Mouse (Mus musculus) urinary bladder, postnatal 36 days (tissue): ENCODE results near the gene Arih1.

Experiments
- DNase-seq, 2 experiments: peaks; one replicate each; pipeline ENCODE4 v3.0.0; 2022; ENCODE audit warnings: low spot score in 2 of 2, mixed read lengths in 1 of 2

Arih1 gene

DNA sequence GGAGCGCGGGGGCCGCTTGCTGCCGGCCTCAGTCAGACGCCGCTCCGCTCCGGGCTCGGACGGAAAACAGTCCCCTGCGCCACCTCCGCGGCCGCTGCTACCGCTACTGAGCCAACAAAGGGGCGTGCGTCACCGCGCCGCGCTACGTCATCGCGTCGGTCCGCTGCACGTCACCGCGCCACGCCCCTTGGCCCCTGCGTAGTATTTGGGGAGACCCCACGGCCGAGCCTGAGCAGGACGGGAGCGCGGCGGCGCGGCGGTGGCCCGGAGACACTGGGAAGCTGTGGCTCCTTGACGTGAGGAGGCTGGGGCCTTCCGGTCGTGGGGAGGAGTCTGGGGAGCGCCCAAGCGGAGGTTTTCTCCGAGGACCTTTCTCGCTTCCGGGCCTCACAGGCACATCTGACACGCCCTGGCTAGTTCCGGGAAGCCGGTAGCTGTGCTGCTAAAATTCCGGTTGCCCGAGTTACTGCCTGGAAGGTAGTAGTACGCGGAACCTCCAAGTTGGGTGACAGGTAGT is at the start of gene Arih1:
TSS of gene Arih1 (minus strand) at position 70 of the 517 bp plus-strand sequence.
- DNase-seq = peak; percentile 98 to 99

DNA sequence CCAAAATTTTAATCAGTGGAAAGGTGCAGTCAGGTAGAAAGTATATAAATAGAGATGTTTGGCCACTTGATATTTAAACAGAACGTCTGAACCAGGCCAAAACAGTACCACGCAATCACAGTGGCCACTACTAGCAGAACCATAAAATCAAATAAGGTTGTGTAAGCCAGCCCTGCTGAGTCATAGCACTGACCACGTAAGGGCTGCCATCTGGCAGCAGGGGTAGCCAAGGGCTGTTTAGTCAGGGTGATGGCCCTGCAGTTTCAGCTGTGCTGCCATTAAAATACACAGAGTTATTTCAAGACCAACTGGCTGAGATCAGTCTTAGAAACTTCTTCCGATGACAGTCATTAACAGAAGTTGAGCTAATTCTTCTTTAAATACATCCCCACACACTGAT is 47.5 kb upstream of the Arih1 start:
- peak; percentile 38 to 69 for DNase-seq

DNA sequence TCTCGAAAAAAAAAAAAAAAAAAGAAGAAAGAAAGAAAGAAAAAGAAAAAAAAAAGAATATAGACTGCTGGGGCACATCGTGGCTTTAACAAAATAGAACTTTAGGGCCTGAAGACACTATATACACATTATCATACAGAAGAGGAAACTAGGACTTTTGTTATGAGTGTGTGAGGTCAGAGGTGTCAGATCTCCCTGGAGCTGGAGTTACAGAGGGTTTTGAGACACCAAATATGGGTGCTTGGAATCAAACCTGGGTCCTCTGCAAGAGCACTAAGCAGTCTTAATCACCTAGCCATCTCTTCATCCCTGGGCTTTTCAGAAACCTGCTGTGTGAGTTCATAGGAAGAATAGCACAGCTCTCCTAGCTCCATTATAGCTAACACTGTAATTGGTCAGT is 47.0 kb upstream of the Arih1 start:
- DNase-seq = no peak

DNA sequence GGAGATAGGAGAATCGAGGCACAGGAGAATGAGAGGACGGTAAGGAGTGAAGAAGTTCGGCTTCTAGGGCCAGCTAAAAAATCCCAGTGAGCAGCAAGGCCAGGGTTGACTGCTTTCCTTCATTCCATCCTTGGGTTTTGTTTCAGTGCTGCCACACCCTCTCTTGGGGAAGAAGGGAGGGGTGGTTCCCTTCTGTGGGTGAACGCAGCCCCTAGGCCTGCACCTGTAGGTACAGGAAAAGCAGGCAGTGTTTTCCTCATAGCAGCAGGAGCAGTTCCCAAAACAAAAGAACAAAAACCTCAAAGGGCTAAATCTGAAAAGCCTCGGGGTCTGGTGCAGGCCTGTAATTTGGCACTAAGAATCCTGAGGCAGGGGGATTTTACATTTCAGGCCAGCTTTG is 45.2 kb upstream of the Arih1 start:
- DNase-seq = no peak

DNA sequence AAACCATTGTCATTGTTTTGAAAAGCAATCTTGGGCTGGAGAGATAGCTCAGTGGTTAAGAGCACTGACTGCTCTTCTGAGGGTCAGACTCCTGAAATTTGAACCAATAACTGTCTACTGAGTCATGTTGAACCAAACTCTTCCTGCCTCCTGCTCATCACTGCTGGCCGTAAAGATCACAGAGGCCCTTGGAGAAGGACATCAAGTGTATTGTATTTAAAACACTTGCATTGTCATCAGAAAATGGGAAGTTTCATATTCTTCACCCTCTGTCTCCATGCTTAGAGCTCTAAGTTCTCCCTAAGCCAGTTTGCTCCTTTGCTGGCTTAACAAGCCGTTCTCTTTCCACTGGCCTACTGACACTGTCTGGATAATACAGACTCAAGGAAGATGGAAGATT is 41.9 kb upstream of the Arih1 start:
- no peak for DNase-seq

DNA sequence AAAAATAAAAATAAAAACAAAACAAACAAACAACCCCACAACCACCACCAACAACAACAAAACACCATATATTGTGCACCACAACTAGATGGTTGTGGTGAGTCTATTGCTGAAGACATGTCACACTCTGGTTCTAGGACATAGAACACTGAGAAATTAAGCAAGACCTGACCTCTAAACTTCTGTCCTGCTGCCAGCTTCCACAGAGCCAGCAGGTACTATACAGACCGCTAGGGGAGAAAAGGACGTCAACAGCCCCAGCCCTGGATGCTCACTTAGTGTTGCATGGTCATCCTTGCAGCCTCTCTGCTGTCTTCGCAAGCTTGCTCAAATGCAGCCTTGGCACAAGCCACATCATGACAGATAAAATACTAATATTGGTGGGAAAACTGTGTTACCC is 41.2 kb upstream of the Arih1 start:
- DNase-seq = no peak

DNA sequence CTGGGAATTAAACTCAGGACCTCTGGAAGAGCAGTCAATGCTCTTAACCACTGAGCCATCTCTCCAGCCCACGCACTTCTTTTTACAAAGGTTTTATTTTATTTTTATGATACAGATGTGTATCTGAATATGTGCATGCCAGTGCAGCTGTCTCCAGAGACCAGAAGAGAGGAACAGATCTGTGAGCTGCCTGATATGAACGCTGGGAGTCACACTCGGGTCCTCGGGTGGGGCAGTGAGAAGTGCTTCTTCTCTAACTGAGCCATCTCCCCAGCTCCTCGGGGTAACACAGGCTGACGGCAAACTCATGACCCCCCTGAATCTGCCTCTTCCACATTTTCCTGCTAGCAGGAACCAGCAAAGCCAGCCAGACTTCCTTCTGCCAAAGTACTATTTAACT is 40.3 kb upstream of the Arih1 start:
- DNase-seq = no peak

DNA sequence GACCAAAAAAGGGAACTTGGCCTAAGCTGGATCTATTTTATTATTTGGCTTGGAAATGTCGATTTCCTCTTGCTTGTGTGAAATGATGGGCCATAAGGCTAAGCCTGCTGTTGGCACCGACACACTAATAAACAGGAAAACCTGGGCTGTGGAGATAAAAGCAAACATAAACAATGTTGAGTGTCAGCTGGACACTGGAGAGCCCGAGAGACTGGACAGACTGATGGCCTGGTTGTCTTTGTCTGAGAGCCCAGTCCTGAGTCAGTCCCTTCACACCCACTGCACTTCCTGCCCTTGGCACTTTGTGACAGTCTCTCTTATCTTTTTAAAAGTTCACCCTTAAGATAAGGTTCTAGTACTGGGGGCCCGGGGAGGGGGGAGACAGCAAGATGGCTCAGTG is 36.5 kb upstream of the Arih1 start:
- no peak for DNase-seq

DNA sequence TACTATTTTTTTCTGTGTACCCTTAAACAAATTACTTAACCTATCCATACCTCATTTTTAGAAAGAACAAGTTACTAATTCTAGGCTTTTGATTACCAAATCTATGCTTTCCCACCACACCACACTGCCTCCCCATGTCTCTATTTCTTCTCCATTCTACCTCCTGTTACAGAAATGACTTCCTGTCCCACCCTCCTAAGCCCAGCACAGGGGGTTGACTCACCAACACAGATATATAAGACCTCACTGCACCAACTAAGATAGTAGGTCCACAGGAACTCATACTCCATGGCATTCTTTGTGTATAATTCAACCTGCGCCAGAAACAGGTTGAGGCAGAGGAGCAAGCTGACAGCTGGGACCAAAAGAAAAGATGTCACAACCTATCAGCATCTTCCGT is 33.0 kb upstream of the Arih1 start:
- DNase-seq = no peak

DNA sequence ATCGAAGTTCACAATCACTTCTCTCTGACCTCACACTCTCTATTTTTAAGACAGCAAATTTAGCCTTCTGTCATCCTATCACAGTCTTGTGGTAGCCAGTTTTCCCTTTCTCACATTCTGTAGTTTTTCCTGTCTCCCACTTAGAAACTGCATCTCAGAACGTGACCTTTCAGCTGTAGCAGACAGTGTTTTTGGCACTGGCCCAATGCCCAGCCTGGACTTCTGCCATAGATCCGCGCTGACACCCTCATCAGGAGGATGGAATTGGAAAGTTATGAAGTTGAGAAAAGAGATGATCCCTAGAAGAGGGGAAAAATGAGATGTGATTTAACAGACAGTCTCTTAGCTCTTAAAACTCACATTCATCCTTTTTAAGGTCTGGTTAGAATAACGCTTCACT is 32.6 kb upstream of the Arih1 start:
- DNase-seq = no peak

DNA sequence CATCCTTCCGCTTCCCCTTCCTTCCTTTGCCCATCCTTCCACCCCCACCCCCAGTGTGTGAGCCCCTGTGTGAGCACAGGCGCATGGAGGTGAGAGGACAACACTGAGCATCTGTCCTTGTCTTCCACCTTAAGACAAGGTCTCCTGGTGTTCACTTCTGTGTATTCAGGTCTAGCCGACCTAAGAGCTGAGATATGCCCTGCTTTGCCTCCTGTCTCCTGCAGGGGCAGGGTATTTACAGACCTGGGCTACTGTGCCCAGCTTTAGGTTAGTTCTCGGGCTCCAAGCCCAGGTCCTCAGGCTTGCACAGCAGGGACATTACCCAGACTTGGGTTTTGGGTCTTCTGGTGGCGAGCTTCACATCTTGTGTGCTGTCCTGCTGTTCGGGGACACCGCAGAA is 30.7 kb upstream of the Arih1 start:
- no peak for DNase-seq

DNA sequence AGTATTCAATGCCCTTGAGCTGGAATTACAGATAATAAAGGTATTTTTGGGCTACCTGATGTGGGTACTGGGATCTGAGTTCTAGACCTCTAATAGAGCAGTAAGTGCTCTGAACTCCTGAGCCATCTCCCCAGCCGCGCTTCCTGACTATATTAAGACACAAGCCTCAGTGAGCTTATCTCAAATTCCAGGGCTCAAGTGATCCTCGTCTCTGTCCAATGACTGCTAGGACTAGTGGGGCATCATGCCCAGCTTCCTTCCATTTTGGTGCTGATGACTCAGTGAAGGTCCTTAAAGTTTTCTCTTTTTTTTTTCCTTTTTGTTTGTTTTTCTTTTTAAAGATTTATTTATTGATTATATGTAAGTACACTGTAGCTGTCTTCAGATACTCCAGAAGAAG is 28.7 kb upstream of the Arih1 start:
- DNase-seq = no peak

DNA sequence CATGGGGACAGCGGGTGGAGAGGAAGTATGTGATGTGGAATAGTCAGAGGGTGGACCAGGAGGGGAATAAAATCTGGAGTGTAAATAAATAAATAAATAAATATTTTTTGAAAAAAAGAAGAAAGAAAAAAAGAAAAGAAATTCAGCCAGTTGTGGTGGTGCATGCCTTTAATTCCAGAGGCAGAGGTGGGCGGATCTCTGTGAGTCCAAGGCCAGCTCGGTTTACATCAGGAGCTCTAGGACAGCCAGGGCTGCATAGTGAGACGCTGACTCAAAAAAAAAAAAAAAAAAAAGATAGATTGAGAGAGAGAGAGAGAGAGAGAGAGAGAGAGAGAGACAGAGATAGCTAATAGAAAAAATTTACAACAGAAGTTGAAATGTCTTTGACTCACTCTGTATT is 26.0 kb upstream of the Arih1 start:
- DNase-seq = no peak

DNA sequence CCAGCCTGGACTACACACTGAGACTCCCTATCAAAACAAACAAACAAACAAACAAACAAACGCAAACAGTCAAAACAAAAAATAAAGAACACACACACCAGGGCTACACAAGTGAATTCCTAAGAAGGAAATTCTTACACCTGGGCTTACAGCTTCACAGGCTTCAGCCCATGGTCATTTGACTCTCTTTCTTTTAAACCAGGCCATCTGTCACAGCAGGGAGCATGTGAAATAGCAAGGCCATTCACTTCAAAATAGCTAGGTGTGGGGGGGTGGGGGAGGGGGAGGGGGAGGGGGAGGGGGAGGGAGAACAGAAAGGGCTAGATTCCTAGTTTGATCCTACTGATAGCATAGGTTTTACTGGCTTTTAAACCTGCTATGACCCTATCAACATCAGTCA is 21.7 kb upstream of the Arih1 start:
- DNase-seq = no peak

DNA sequence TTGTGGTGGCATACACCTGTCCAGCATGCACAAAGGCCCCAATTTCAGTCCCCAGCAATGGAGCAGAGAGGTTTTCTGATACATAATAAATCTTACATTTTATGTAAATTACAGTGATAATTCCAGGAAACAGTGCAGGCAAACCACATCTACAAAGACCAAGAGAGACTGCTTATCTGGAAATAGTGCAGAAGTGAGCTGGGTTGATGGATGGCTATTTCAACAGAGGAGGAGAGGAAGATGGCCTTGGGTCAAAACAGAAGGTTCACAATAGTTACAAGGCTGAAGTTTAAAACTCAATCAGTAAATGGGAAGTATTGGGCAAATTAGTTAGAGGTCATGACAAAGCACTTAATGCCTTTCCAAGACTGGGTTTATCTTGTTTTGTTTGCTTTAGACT is 913 bp upstream of the Arih1 start:
- DNase-seq = no peak

DNA sequence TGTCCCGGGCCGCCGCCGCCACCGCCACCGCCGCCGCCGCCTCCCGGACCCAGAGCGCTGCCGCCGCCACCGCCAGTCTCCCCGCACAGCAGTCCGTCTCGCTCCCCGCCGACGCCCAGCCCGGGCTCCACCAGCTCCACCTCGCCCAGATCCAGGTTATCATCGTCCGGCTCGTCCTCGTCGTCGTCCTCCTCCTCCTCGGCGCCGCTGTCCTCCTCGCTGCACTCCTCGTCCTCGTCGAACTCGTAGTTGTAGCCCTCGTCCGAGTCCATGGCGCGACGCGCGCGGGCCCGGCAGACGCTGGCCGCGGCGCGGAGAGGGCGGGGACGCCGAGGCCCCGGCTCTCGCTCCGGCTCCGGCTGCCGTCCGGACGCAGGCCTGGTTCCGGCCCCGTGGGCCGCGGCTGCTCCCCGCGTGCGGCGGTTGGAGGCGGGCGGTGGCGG is 321 bp downstream of the Arih1 start:
- DNase-seq = no peak

DNA sequence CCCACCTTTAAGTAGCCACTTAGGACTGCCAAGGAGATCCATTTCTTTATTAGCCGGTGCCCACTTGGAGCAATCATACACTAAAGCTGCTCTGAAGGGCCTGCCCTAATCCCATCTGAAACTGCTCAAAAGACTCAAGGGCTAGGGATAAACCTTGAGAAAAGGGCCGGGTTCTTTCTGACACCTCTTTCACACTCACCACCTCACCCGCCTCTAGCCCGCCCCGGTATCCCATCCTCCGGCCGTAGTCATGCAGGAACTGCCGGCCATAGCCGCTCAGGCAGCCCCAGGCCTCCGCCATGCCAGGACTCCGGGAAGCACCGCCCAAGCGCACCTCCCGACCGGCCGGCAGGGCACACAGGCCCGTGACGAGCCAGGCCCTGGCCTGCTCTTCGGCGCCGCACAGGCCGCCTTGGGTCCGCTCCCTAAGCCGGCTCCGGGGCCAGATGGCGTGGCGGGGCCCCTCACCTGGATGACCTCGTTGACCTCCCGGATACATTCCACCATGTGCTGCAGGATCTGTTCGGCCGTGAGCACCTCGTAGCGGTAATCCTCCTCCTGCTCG is 825 bp downstream of the Arih1 start:
- peak; percentile 54 to 70 for DNase-seq

DNA sequence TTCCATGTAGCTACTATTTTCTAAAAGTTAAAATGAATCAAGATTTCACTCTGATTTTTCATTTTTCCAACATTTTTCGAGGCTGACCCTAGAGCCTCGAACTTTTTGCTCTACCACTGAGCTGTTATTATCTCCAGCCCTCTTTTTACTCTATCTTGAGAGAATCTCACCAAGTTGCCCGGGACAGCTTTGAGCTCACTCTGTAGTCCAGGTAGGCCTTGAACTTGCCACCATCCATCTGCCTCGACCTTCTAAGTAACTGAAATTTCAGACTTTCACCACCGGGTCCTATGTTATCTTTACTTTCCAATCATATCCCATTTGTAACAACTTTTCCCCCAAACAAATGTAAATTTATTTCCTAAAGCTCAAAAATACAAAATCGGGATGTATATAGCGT is 1.7 kb downstream of the Arih1 start:
- DNase-seq = no peak

DNA sequence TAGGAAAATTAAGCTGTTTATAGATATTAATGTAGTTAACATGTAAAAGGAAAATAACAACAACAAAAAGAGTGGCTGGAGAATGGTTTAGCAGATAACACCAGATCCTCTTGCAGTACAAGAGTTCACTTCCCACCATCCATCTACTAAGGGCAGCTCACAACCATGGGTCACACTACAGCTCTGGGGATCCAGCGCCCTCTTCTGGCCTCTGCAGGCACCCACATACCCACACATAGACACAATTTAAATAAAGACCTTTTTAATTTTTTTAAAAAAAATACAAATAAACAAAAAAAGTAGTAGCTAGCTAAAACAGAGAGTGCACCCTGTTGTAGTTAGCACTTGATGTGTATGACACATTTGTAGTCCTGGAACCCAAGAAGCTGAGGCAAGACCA is 4.0 kb downstream of the Arih1 start:
- DNase-seq = peak in 1 of 2 experiments; percentile 15

DNA sequence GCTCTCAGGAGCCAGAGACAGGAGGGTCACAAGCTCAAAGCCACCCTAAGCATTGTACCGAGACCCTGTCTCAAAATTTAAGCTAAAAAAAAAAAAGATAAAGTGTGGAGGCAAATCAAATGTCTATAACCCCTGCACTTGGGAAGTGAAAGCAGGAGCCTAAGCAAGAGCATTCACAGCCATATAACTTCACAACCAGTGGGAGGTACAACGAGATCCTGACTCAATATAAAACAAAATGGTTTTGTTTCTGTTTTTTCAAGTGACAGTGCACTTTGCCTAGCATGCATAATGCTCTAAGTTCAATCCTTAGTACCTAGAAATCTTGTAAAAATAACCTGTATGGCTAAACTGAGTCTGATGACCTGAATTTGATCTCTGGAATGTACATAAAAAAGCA is 9.8 kb downstream of the Arih1 start:
- DNase-seq = no peak

DNA sequence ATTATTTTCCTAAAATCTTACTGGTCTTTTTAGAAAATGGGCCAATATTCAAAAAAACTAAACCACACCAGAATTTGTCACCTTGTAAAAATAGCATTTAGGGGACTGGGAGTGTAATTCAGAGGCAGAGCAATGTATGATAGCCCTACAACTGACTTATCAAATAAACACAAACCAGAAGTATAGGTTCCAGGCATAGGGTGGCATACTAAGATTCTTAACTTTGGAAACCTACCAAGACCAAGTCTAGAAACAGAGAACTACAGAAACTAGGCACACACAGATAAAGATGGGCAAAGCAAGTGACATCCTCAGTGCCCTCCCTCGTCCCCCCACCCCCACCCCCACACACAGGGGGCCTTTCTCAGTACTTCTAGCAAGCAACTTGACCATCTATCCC is 11.6 kb downstream of the Arih1 start:
- DNase-seq = no peak

DNA sequence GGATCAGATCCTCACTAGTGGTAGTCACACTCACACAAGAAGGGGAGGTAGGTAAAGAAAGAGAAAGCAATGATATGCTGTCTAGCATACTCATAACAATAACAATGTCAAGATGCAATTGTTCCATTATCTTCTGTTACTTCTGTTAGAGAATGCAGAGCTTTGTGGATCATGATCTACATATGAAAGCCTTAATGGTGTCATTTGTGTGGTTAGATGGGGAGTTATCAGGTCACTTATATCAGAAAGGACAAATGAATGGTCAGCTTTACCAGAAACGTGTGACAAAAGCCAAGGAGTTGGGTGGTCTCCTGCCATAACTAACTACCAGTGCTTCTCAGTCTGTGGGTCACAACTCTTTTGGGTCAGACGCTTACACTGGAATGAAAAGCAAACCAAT is 13.2 kb downstream of the Arih1 start:
- DNase-seq = no peak

DNA sequence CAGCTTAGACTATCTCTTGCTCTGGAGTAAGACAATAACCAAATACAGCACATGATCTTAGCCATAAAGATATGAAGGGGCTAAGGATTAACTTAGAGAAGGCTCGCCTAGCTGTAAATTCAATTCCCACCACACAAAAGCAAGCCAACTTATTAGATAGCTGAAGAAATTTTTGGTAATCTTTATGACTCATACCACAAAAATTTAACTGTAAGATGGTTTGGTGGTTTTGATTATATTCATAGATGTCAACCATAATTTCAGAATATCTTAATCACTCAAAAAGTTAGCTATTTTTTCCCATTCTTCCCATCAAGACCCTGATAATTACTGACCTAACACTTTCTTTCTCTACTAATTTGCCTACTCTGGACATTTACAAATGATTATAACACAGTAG is 17.0 kb downstream of the Arih1 start:
- DNase-seq = no peak

DNA sequence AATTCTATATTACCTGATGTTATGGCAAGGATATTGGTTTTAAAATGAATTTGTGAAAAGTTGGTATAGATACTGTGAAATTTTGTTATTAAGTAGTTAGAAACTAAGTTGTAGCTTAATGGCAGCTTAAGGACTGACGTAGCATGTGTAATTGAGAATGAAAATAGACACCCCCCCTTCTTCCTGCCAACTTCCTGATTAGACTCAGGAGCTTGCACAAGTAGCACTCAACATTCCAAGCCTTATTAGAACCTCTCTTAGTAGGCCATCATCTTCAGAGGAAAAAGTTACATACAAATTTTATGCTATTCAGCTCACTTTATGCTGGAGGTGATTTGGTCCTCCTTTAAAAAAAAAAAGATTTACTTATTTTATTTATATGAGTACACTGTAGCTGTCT is 22.1 kb downstream of the Arih1 start:
- DNase-seq = no peak
